Mouse (Mus musculus) layer of hippocampus, postnatal 25 days (tissue): ENCODE results near the gene Pdia4. TPM values are rescaled to one million over a fixed set of nuclear protein-coding genes. Genes with fewer than 3 reads are reported as not detected.
"Not testable (repeated sequence)": the region's sequence is repeated elsewhere in the genome, so short reads cannot be mapped to it uniquely, and the experiment has no call there.

Source experiments
- DNase-seq, 2 experiments: peaks; one replicate each; pipeline ENCODE4 v3.0.0; 2022; ENCODE audit warnings: mixed read lengths in 2 of 2, low spot score in 1 of 2; ENCODE audit errors: extremely low spot score in 1 of 2
- total RNA-seq, 2 experiments: library from RNA; stranded (reverse); gene quantifications; 2 replicates each; pipeline ENCODE4 v1.2.3; 2021

The Pdia4 gene
- total RNA-seq, 2 experiments from 2014 or later, result 53.5 to 67.5 TPM

GRCm38 (mm10) chr6:47812271-47812915 lies 837 bp downstream of the Pdia4 start:
- DNase-seq, result no peak

GRCm38 (mm10) chr6:47811324-47811723 lies 1.9 kb downstream of the Pdia4 start:
- DNase-seq, result no peak

GRCm38 (mm10) chr6:47810181-47810580 lies 3.0 kb downstream of the Pdia4 start:
- DNase-seq, result no peak

- no peak for DNase-seq
Observed at GRCm38 (mm10) chr6:47809053-47809452, 4.2 kb downstream of the Pdia4 start.

GRCm38 (mm10) chr6:47808545-47808944 lies 4.7 kb downstream of the Pdia4 start:
- no peak for DNase-seq

GRCm38 (mm10) chr6:47807419-47807818 lies 5.8 kb downstream of the Pdia4 start:
- DNase-seq, result no peak

GRCm38 (mm10) chr6:47805520-47805919 lies 7.7 kb downstream of the Pdia4 start:
- DNase-seq, result no peak

GRCm38 (mm10) chr6:47799079-47799478 lies 14.2 kb downstream of the Pdia4 start:
- peak in 1 of 2 experiments; percentile 56 for DNase-seq

GRCm38 (mm10) chr6:47794106-47794830 lies 19.0 kb downstream of the Pdia4 start:
- DNase-seq, result no peak

GRCm38 (mm10) chr6:47793284-47793683 lies 19.9 kb downstream of the Pdia4 start:
- DNase-seq, result no peak

GRCm38 (mm10) chr6:47792533-47792932 lies 20.7 kb downstream of the Pdia4 start:
- DNase-seq, result no peak

GRCm38 (mm10) chr6:47790745-47791144 lies 22.5 kb downstream of the Pdia4 start:
- no peak for DNase-seq

GRCm38 (mm10) chr6:47788821-47789220 lies 24.4 kb downstream of the Pdia4 start:
- no peak for DNase-seq

GRCm38 (mm10) chr6:47787941-47788736 lies 25.1 kb downstream of the Pdia4 start:
- DNase-seq, result peak; percentile 70 to 72

GRCm38 (mm10) chr6:47784707-47785412 lies 28.4 kb downstream of the Pdia4 start:
- DNase-seq, result no peak

- DNase-seq, result no peak
Observed at GRCm38 (mm10) chr6:47781091-47781968, 31.9 kb downstream of the Pdia4 start.

- no peak for DNase-seq
Observed at GRCm38 (mm10) chr6:47780576-47781013, 32.6 kb downstream of the Pdia4 start.

GRCm38 (mm10) chr6:47771760-47772159 lies 41.5 kb downstream of the Pdia4 start:
- not testable (repeated sequence) for DNase-seq

- DNase-seq, result not testable (repeated sequence)
Observed at GRCm38 (mm10) chr6:47771113-47771512, 42.1 kb downstream of the Pdia4 start.
